ENCODE assay signal across 26 mouse cellular contexts in the genomic region with DNA sequence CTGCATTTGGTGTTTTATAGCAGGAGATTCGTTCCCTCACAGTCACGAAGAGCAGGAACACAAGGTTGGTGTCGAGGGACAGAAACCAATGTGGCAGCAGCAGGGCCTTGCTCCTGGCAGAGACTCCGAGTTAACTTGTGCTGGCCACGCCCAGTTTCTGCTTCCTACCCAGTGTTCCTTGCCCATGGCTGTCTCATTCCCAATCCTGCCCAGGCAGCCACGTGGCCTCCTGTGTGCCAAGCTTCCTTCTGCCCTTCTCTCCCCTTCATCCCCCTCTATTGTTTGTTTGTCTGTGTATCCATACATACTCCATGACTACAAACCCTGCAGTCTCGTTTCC. TPM values are rescaled to one million over a fixed set of nuclear protein-coding genes. Genes with fewer than 3 reads are reported as not detected.
A peak's percentile ranks its signal among the peaks of the same experiment; 100 is the strongest.
DNase-seq lines count a peak whose midpoint lies in the region; ATAC-seq and TF ChIP-seq lines count a peak whose summit lies in the region.
"Had no signal": no experiment of that assay in that cellular context is flagged by ENCODE, and none has a peak within 500 bp of the region (broad histone marks: within the 10 kb centered on the region; RNA-seq: fewer than 3 reads in every experiment).

No protein-coding gene starts in this region.

- no peaks in the 10 kb centered on the region for H3K9me3 ChIP-seq in liver, embryonic 14.5 days (ENCODE audit: control insufficient read depth, low read length)
- no peaks in the 10 kb centered on the region for H3K9me3 ChIP-seq in forebrain, postnatal 0 days (ENCODE audit: low read length)
- H3K9me3 ChIP-seq: forebrain, embryonic 13.5 days; heart, embryonic 15.5 days; hindbrain, embryonic 12.5 days; intestine, embryonic 15.5 days; midbrain, embryonic 10.5 days; midbrain, embryonic 15.5 days had no signal

- H3K27me3 ChIP-seq in liver, embryonic 14.5 days (ENCODE audit: control insufficient read depth, insufficient read depth, low read length) = no peaks in the 10 kb centered on the region
- no peaks in the 10 kb centered on the region for H3K27me3 ChIP-seq in forebrain, postnatal 0 days (ENCODE audit: insufficient read depth, low read length)
- H3K27me3 ChIP-seq: forebrain, embryonic 13.5 days; heart, embryonic 15.5 days; hindbrain, embryonic 12.5 days; intestine, embryonic 15.5 days; midbrain, embryonic 15.5 days had no signal

- H3K4me1 ChIP-seq in liver, embryonic 14.5 days (replicated peaks; ENCODE audit: control insufficient read depth in 2 of 2, insufficient read depth in 2 of 2, low read length in 1 of 2) = peaks cover 10 to 20% of the 10 kb centered on the region in 2 experiments
- 0 out of 2 replicates have a peak, but pooled peaks cover 4% of the 10 kb centered on the region for H3K4me1 ChIP-seq in forebrain, postnatal 0 days (ENCODE audit: insufficient read depth)

- H3K4me2 ChIP-seq in liver, embryonic 14.5 days (ENCODE audit: low read depth) = peak overlapping the region; percentile 29; the same call in 1 of the 2 replicates
- no peak overlapping the region for H3K4me2 ChIP-seq in forebrain, postnatal 0 days (ENCODE audit: low read depth)
- H3K4me2 ChIP-seq: forebrain, embryonic 13.5 days; heart, embryonic 15.5 days; hindbrain, embryonic 12.5 days; intestine, embryonic 15.5 days; midbrain, embryonic 15.5 days had no signal

- ATAC-seq in liver, embryonic 14.5 days (ENCODE audit: insufficient read depth) = no peak
- no peak for ATAC-seq in forebrain, postnatal 0 days
- ATAC-seq: activated CD4-positive, CD25-positive, alpha-beta regulatory T cell, adult 4 months; CD4-positive, CD25-positive, alpha-beta regulatory T cell, adult 4 months; forebrain, embryonic 13.5 days; hindbrain, postnatal 0 days; intestine, embryonic 15.5 days; midbrain, embryonic 15.5 days had no signal

- H3K9ac ChIP-seq in liver, embryonic 14.5 days (replicated peaks) = no peak overlapping the region
- H3K9ac ChIP-seq in forebrain, postnatal 0 days = no peak overlapping the region
- H3K9ac ChIP-seq: forebrain, embryonic 13.5 days; heart, embryonic 15.5 days; hindbrain, embryonic 12.5 days; intestine, embryonic 15.5 days; midbrain, embryonic 15.5 days had no signal

- no peak overlapping the region for H3K27ac ChIP-seq in liver, embryonic 14.5 days
- no peak overlapping the region for H3K27ac ChIP-seq in forebrain, postnatal 0 days (ENCODE audit: low read depth, low read length)
- H3K27ac ChIP-seq: forebrain, embryonic 13.5 days; heart, embryonic 15.5 days; hindbrain, embryonic 12.5 days; hindbrain, postnatal 0 days; intestine, embryonic 15.5 days; macrophage; midbrain, embryonic 15.5 days had no signal

- no peak overlapping the region for H3K4me3 ChIP-seq in liver, embryonic 14.5 days (ENCODE audit: insufficient read depth in 1 of 2, low read depth in 2 of 2, low read length in 2 of 2)
- no peak overlapping the region for H3K4me3 ChIP-seq in forebrain, postnatal 0 days (ENCODE audit: low read depth, low read length)
- H3K4me3 ChIP-seq: forebrain, embryonic 13.5 days; heart, embryonic 15.5 days; hindbrain, embryonic 12.5 days; intestine, embryonic 15.5 days; midbrain, embryonic 10.5 days; midbrain, embryonic 15.5 days had no signal

- TF ChIP-seq EP300 in liver, embryonic 14.5 days (IDR thresholded peaks at IDR 0.05; ENCODE audit: low read depth) = no peak

- no peaks in the 10 kb centered on the region for H3K36me3 ChIP-seq in liver, embryonic 14.5 days (replicated peaks; ENCODE audit: control insufficient read depth, insufficient read depth, low read depth)
- H3K36me3 ChIP-seq in forebrain, postnatal 0 days (ENCODE audit: insufficient read depth) = no peaks in the 10 kb centered on the region
- H3K36me3 ChIP-seq: heart, embryonic 15.5 days; hindbrain, embryonic 12.5 days; intestine, embryonic 15.5 days; midbrain, embryonic 10.5 days; midbrain, embryonic 15.5 days had no signal

- peak; percentile 23 for DNase-seq in kidney, postnatal 10 days
- DNase-seq in kidney, adult 8-10 months = no peak
- DNase-seq in lung, postnatal 10 days = peak; percentile 41
- DNase-seq in lung, postnatal 14 days = no peak
- peak; percentile 51 for DNase-seq in adipocyte (ENCODE audit: low spot score)
- no peak for DNase-seq in liver, embryonic 14.5 days (ENCODE audit: low read depth in 3 of 3, low spot score in 3 of 3)
- DNase-seq in forebrain, postnatal 0 days = no peak
- no peak for DNase-seq in embryo, embryonic 11 days
- DNase-seq: adrenal gland, adult 8-10 months; cerebellum, adult 8-10 months; cerebellum, postnatal 25 days; gastrocnemius, postnatal 10 days; kidney, adult 2 months; kidney, postnatal 14 days; retina, postnatal 1 day; right cerebral cortex, postnatal 14 days had no signal

- TF ChIP-seq CTCF in liver, embryonic 14.5 days (IDR thresholded peaks at IDR 0.05; ENCODE audit: low read depth) = no peak
- no peak for TF ChIP-seq CTCF in forebrain, postnatal 0 days (IDR thresholded peaks at IDR 0.05; ENCODE audit: low read depth)

- 49% methylated on average over 7 of the region's 7 CpGs for WGBS in liver, embryonic 14.5 days (ENCODE audit: insufficient replicate concordance)
- 66% methylated on average over 7 of the region's 7 CpGs for WGBS in forebrain, postnatal 0 days

RNA-seq across cellular contexts. Expression of a gene that starts 13.4 kb away (rescaled TPM):
- polyA plus RNA-seq in liver, embryonic 14.5 days (2012; rRNA removed) = 7.2 and 7.8 TPM in 2 replicates
- 4.5 and 5.3 TPM in 2 replicates for polyA plus RNA-seq in liver, embryonic 14.5 days (2014; fragmentation: Nextera tagmentation; extraction: Ambion mirVana)
- total RNA-seq in forebrain, postnatal 0 days (2014; rRNA removed) = 50.9 and 60.7 TPM in 2 replicates
- polyA plus RNA-seq in forebrain, postnatal 0 days (2015; fragmentation: Nextera tagmentation; extraction: Ambion mirVana) = 16.6 and 21.2 TPM in 2 replicates

RNA-seq across cellular contexts. Expression of a gene that starts 45.1 kb away (rescaled TPM):
- 5.2 and 6.2 TPM in 2 replicates for polyA plus RNA-seq in liver, embryonic 14.5 days (2012; rRNA removed)
- 8.8 and 9.0 TPM in 2 replicates for polyA plus RNA-seq in liver, embryonic 14.5 days (2014; fragmentation: Nextera tagmentation; extraction: Ambion mirVana)
- 7.9 and 16.2 TPM in 2 replicates for total RNA-seq in forebrain, postnatal 0 days (2014; rRNA removed)
- polyA plus RNA-seq in forebrain, postnatal 0 days (2015; fragmentation: Nextera tagmentation; extraction: Ambion mirVana) = 14.2 and 14.4 TPM in 2 replicates

Comparison
In these comparisons a context has a peak if more than half of its experiments do, and no peak if none do; other contexts are left out.
1. DNase-seq: peak in kidney, postnatal 10 days (single experiment), lung, postnatal 10 days (single experiment) and adipocyte (single experiment); none in kidney, adult 8-10 months (0 of 2), lung, postnatal 14 days (single experiment), liver, embryonic 14.5 days (0 of 3), forebrain, postnatal 0 days (single experiment) and embryo, embryonic 11 days (single experiment).